9 mouse cellular contexts compared by ENCODE assay signal in the genomic region with DNA sequence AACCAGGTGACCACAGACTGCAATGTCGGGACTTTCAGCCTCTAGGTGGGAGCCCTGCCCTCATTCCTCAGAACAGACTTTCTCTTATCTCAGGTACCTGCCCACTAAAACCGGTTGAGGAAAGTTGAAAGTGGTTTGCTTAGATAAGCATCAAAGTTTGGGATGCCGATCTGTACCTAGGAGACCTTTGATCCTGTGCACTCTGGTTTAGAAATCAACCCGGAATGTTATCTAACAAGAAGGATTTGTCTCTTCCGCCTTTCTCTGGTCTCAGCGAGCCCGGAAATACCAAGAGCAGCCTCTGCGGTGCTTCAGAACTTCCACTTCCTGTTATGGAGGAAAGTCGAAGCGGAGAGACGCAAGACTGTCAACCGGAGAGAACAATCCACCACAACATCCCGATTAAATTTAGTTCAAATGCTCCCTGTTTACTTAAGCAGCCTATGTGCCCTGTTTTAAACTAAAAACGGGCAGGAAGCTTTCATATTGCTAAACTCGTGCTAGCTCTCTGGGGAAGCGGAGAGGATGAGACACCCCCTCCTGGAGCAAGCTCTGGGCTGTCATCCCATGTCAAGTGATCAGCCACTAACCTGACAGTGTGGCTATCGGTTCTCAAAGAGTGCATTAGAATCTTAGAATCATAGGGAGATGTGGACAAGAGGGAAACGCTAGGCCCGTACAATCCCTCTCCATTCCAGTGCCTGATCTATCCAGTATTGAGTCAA. TPM values are rescaled to one million over a fixed set of nuclear protein-coding genes. Genes with fewer than 3 reads are reported as not detected.
DNase-seq lines count a peak whose midpoint lies in the region; ATAC-seq and TF ChIP-seq lines count a peak whose summit lies in the region.
"Had no signal": no experiment of that assay in that cellular context is flagged by ENCODE, and none has a peak within 500 bp of the region (broad histone marks: within the 10 kb centered on the region; RNA-seq: fewer than 3 reads in every experiment).

No protein-coding gene starts in this region.

- no peak for DNase-seq in neural tube, embryonic 10.5 days (ENCODE audit: extremely low spot score, low spot score)
- peak; percentile 76 for DNase-seq in induced T-regulatory cell, adult 2 months (ENCODE audit: low read depth)
- peak; percentile 63 for DNase-seq in lung, embryonic 14.5 days
- peak; percentile 80 for DNase-seq in thymus, postnatal 0 days (ENCODE audit: low spot score)
- DNase-seq in left cerebral cortex, adult 8-10 months (ENCODE audit: low spot score in 2 of 2): no peak
- no peak for DNase-seq in right cerebral cortex, postnatal 25 days
- no peak for DNase-seq in cerebellum, adult 11-12 months

- no peaks in the 10 kb centered on the region for H3K9me3 ChIP-seq in neural tube, embryonic 15.5 days (replicated peaks)
- no peaks in the 10 kb centered on the region for H3K9me3 ChIP-seq in lung, embryonic 14.5 days (ENCODE audit: low read depth, low read length)
- H3K9me3 ChIP-seq: stomach, embryonic 15.5 days had no signal

- no peaks in the 10 kb centered on the region for H3K4me1 ChIP-seq in neural tube, embryonic 15.5 days
- H3K4me1 ChIP-seq in lung, embryonic 14.5 days (ENCODE audit: insufficient read depth): no peaks in the 10 kb centered on the region
- H3K4me1 ChIP-seq: stomach, embryonic 15.5 days had no signal

- 89% methylated on average over 19 of the region's 19 CpGs for WGBS in neural tube, embryonic 15.5 days
- 57% methylated on average over 19 of the region's 19 CpGs for WGBS in lung, embryonic 14.5 days

- no peak overlapping the region for H3K9ac ChIP-seq in neural tube, embryonic 15.5 days (replicated peaks)
- no peak overlapping the region for H3K9ac ChIP-seq in lung, embryonic 14.5 days
- H3K9ac ChIP-seq: stomach, embryonic 15.5 days had no signal

- 0 out of 2 replicates have a peak overlapping the region, but pooled peaks have one; percentile 18 for H3K27ac ChIP-seq in neural tube, embryonic 15.5 days (replicated peaks)
- H3K27ac ChIP-seq in lung, embryonic 14.5 days (ENCODE audit: low read depth): peak overlapping the region; percentile 26; the same call in 1 of the 2 replicates
- H3K27ac ChIP-seq: stomach, embryonic 15.5 days had no signal

- H3K27me3 ChIP-seq in neural tube, embryonic 15.5 days (replicated peaks): no peaks in the 10 kb centered on the region
- H3K27me3 ChIP-seq in lung, embryonic 14.5 days (ENCODE audit: insufficient read depth, low read length): no peaks in the 10 kb centered on the region
- H3K27me3 ChIP-seq: stomach, embryonic 15.5 days had no signal

- no peak overlapping the region for H3K4me3 ChIP-seq in neural tube, embryonic 15.5 days (replicated peaks)
- no peak overlapping the region for H3K4me3 ChIP-seq in lung, embryonic 14.5 days (ENCODE audit: low read depth, low read length)
- H3K4me3 ChIP-seq: stomach, embryonic 15.5 days had no signal

- no peaks in the 10 kb centered on the region for H3K36me3 ChIP-seq in neural tube, embryonic 15.5 days
- no peaks in the 10 kb centered on the region for H3K36me3 ChIP-seq in lung, embryonic 14.5 days (ENCODE audit: insufficient read depth)
- H3K36me3 ChIP-seq: stomach, embryonic 15.5 days had no signal

- ATAC-seq in neural tube, embryonic 15.5 days (ENCODE audit: low FRiP score): no peak
- ATAC-seq in lung, embryonic 14.5 days (ENCODE audit: insufficient read depth): peak; percentile 58

- TF ChIP-seq CTCF in lung, embryonic 14.5 days (IDR thresholded peaks at IDR 0.05; ENCODE audit: low read depth): no peak

- H3K4me2 ChIP-seq in neural tube, embryonic 15.5 days: no peak overlapping the region
- H3K4me2 ChIP-seq in lung, embryonic 14.5 days: peak overlapping the region; percentile 22; the same call in 1 of the 2 replicates
- H3K4me2 ChIP-seq: stomach, embryonic 15.5 days had no signal

RNA-seq across cellular contexts. Expression of gene Hmcn1, which starts 32.0 kb away (rescaled TPM):
- polyA plus RNA-seq in neural tube, embryonic 15.5 days (2015; fragmentation: Nextera tagmentation; extraction: Ambion mirVana): 2.4 and 2.6 TPM in 2 replicates
- polyA plus RNA-seq in lung, embryonic 14.5 days (2014; fragmentation: Nextera tagmentation; extraction: Ambion mirVana): 14.5 and 17.1 TPM in 2 replicates
- polyA plus RNA-seq in thymus, postnatal 0 days (2015; fragmentation: Nextera tagmentation; extraction: Ambion mirVana): 0.13 and 0.29 TPM in 2 replicates
- 1 to 10 TPM; 1.4 to 2.6 (median 2.2) TPM for total RNA-seq in left cerebral cortex, adult 8-10 months (2022)

Comparison
In these comparisons a context has a peak if more than half of its experiments do, and no peak if none do; other contexts are left out.
1. DNase-seq: peak in induced T-regulatory cell, adult 2 months (single experiment), lung, embryonic 14.5 days (single experiment) and thymus, postnatal 0 days (single experiment); none in neural tube, embryonic 10.5 days (single experiment), left cerebral cortex, adult 8-10 months (0 of 2), right cerebral cortex, postnatal 25 days (single experiment) and cerebellum, adult 11-12 months (single experiment).